In the genomic region with DNA sequence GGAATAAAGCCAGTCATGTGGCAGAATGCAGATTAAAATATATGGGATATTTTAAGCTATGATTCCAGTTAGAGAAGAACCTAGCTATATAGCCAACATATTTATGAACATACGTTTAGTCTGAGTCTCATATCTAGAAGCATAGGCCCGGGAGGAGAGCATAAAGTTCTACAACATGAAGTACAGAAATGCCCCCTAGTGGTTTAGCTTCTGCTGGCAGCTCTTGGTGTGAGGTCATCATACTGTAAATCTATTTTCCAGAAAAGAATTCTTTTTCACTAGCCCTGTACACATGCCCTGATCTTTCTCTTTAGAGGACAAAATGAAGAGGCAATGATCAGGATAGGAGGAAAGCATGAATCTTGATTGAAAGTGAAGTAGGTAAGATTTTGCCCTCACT, we compare ENCODE assay signal across 12 mouse cellular contexts. TPM values are rescaled to one million over a fixed set of nuclear protein-coding genes. Genes with fewer than 3 reads are reported as not detected.
DNase-seq lines count a peak whose midpoint lies in the region; ATAC-seq and TF ChIP-seq lines count a peak whose summit lies in the region.
"Had no signal": no experiment of that assay in that cellular context is flagged by ENCODE, and none has a peak within 500 bp of the region (broad histone marks: within the 10 kb centered on the region; RNA-seq: fewer than 3 reads in every experiment).

No protein-coding gene starts in this region.

- DNase-seq in gastrocnemius, adult 2 months, result no peak
- no peak for DNase-seq in gastrocnemius, postnatal 25 days
- DNase-seq in midbrain, embryonic 14.5 days, result peak; percentile 12
- DNase-seq in c-Kit-positive CD71-positive TER-119-negative erythroid progenitor cells, embryonic 14.5 days (ENCODE audit: low read depth), result peak; percentile 9
- DNase-seq in cerebellum, postnatal 36 days, result no peak
- DNase-seq in urinary bladder, postnatal 14 days (ENCODE audit: low spot score), result no peak
- DNase-seq: cerebellum, adult 9-10 months; gastrocnemius, postnatal 10 days; right cerebral cortex, postnatal 4 days had no signal

- no peaks in the 10 kb centered on the region for H3K27me3 ChIP-seq in midbrain, embryonic 14.5 days (ENCODE audit: control insufficient read depth, insufficient read depth, low read length)
- no peaks in the 10 kb centered on the region for H3K27me3 ChIP-seq in midbrain, embryonic 15.5 days (replicated peaks)

- no peak overlapping the region for H3K27ac ChIP-seq in gastrocnemius, adult 2 months
- no peak overlapping the region for H3K27ac ChIP-seq in midbrain, embryonic 14.5 days (replicated peaks; ENCODE audit: low read depth, low read length)
- no peak overlapping the region for H3K27ac ChIP-seq in midbrain, embryonic 15.5 days
- H3K27ac ChIP-seq: midbrain, embryonic 10.5 days had no signal

- H3K4me2 ChIP-seq in midbrain, embryonic 14.5 days (ENCODE audit: low read length), result no peak overlapping the region
- no peak overlapping the region for H3K4me2 ChIP-seq in midbrain, embryonic 15.5 days

- no peaks in the 10 kb centered on the region for H3K9me3 ChIP-seq in midbrain, embryonic 14.5 days (ENCODE audit: control insufficient read depth, low read length)
- H3K9me3 ChIP-seq in midbrain, embryonic 15.5 days, result no peaks in the 10 kb centered on the region
- H3K9me3 ChIP-seq: midbrain, embryonic 10.5 days had no signal

- H3K4me1 ChIP-seq in midbrain, embryonic 14.5 days (ENCODE audit: control insufficient read depth, insufficient read depth, low read length), result no peaks in the 10 kb centered on the region
- no peaks in the 10 kb centered on the region for H3K4me1 ChIP-seq in midbrain, embryonic 15.5 days
- H3K4me1 ChIP-seq: midbrain, embryonic 10.5 days had no signal

- 54% methylated on average over 2 of the region's 2 CpGs for WGBS in midbrain, embryonic 14.5 days
- 66% methylated on average over 2 of the region's 2 CpGs for WGBS in midbrain, embryonic 15.5 days

- no peak for ATAC-seq in midbrain, embryonic 14.5 days (ENCODE audit: low FRiP score, low TSS enrichment)
- no peak for ATAC-seq in midbrain, embryonic 15.5 days (replicated peaks)
- ATAC-seq in neutrophil, adult 5-6 weeks (ENCODE audit: extremely low read depth, insufficient number of reproducible peaks, low FRiP score, poor library complexity, severe bottlenecking), result peak; percentile 91

- no peak overlapping the region for H3K4me3 ChIP-seq in gastrocnemius, adult 2 months
- no peak overlapping the region for H3K4me3 ChIP-seq in midbrain, embryonic 14.5 days (replicated peaks; ENCODE audit: low read depth, low read length)
- H3K4me3 ChIP-seq in midbrain, embryonic 15.5 days, result no peak overlapping the region
- H3K4me3 ChIP-seq: midbrain, embryonic 10.5 days had no signal

- H3K9ac ChIP-seq in midbrain, embryonic 14.5 days (replicated peaks; ENCODE audit: low read length), result no peak overlapping the region
- H3K9ac ChIP-seq in midbrain, embryonic 15.5 days, result no peak overlapping the region

- peak; percentile 43 for TF ChIP-seq CTCF in gastrocnemius, adult 2 months (IDR thresholded peaks at IDR 0.05)

- no peaks in the 10 kb centered on the region for H3K36me3 ChIP-seq in midbrain, embryonic 14.5 days (ENCODE audit: control insufficient read depth, insufficient read depth, low read length)
- no peaks in the 10 kb centered on the region for H3K36me3 ChIP-seq in midbrain, embryonic 15.5 days (replicated peaks)
- H3K36me3 ChIP-seq: midbrain, embryonic 10.5 days had no signal

- intact Hi-C loops in gastrocnemius, adult 2 months (cut with DNase I), result no loop called here

RNA-seq across cellular contexts. Expression of gene Olfr701, which starts 1.8 kb away (rescaled TPM):
- total RNA-seq in gastrocnemius, adult 2 months (2021), result not detected
- not detected for total RNA-seq in gastrocnemius, postnatal 25 days (2021)
- not detected in 2 replicates for polyA plus RNA-seq in midbrain, embryonic 14.5 days (2014; fragmentation: Nextera tagmentation; extraction: Ambion mirVana)
- polyA plus RNA-seq in midbrain, embryonic 15.5 days (2015; fragmentation: Nextera tagmentation; extraction: Ambion mirVana), result not detected in 2 replicates
- not detected in 2 replicates for total RNA-seq in neutrophil, adult 5-6 weeks (2017)
- total RNA-seq: gastrocnemius, postnatal 10 days had no signal
- polyA plus RNA-seq: midbrain, embryonic 10.5 days had no signal

RNA-seq across cellular contexts. Expression of gene Olfr700, which starts 7.1 kb away (rescaled TPM):
- total RNA-seq in gastrocnemius, adult 2 months (2021), result not detected
- total RNA-seq in gastrocnemius, postnatal 25 days (2021), result not detected
- polyA plus RNA-seq in midbrain, embryonic 14.5 days (2014; fragmentation: Nextera tagmentation; extraction: Ambion mirVana), result not detected in 2 replicates
- not detected in 2 replicates for polyA plus RNA-seq in midbrain, embryonic 15.5 days (2015; fragmentation: Nextera tagmentation; extraction: Ambion mirVana)
- total RNA-seq in neutrophil, adult 5-6 weeks (2017), result not detected in 2 replicates
- total RNA-seq: gastrocnemius, postnatal 10 days had no signal
- polyA plus RNA-seq: midbrain, embryonic 10.5 days had no signal

RNA-seq across cellular contexts. Expression of gene Olfr702, which starts 17.9 kb away (rescaled TPM):
- total RNA-seq in gastrocnemius, adult 2 months (2021), result not detected
- not detected for total RNA-seq in gastrocnemius, postnatal 25 days (2021)
- not detected in 2 replicates for polyA plus RNA-seq in midbrain, embryonic 14.5 days (2014; fragmentation: Nextera tagmentation; extraction: Ambion mirVana)
- not detected in 2 replicates for polyA plus RNA-seq in midbrain, embryonic 15.5 days (2015; fragmentation: Nextera tagmentation; extraction: Ambion mirVana)
- total RNA-seq in neutrophil, adult 5-6 weeks (2017), result not detected in 2 replicates
- total RNA-seq: gastrocnemius, postnatal 10 days had no signal
- polyA plus RNA-seq: midbrain, embryonic 10.5 days had no signal

RNA-seq across cellular contexts. Expression of gene Olfr699, which starts 22.8 kb away (rescaled TPM):
- total RNA-seq in gastrocnemius, adult 2 months (2021), result not detected
- total RNA-seq in gastrocnemius, postnatal 25 days (2021), result not detected
- not detected in 2 replicates for polyA plus RNA-seq in midbrain, embryonic 14.5 days (2014; fragmentation: Nextera tagmentation; extraction: Ambion mirVana)
- polyA plus RNA-seq in midbrain, embryonic 15.5 days (2015; fragmentation: Nextera tagmentation; extraction: Ambion mirVana), result not detected in 2 replicates
- total RNA-seq in neutrophil, adult 5-6 weeks (2017), result 0.12 TPM in 1 of 2 replicates, not detected in the other
- total RNA-seq: gastrocnemius, postnatal 10 days had no signal
- polyA plus RNA-seq: midbrain, embryonic 10.5 days had no signal

RNA-seq across cellular contexts. Expression of gene Olfr703, which starts 27.4 kb away (rescaled TPM):
- total RNA-seq in gastrocnemius, adult 2 months (2021), result not detected
- not detected for total RNA-seq in gastrocnemius, postnatal 25 days (2021)
- not detected in 2 replicates for polyA plus RNA-seq in midbrain, embryonic 14.5 days (2014; fragmentation: Nextera tagmentation; extraction: Ambion mirVana)
- polyA plus RNA-seq in midbrain, embryonic 15.5 days (2015; fragmentation: Nextera tagmentation; extraction: Ambion mirVana), result not detected in 2 replicates
- total RNA-seq in neutrophil, adult 5-6 weeks (2017), result not detected in 2 replicates
- total RNA-seq: gastrocnemius, postnatal 10 days had no signal
- polyA plus RNA-seq: midbrain, embryonic 10.5 days had no signal

Comparison
In these comparisons a context has a peak if more than half of its experiments do, and no peak if none do; other contexts are left out.
1. DNase-seq: peak in midbrain, embryonic 14.5 days (single experiment) and c-Kit-positive CD71-positive TER-119-negative erythroid progenitor cells, embryonic 14.5 days (single experiment); none in gastrocnemius, adult 2 months (single experiment), gastrocnemius, postnatal 25 days (single experiment), cerebellum, postnatal 36 days (0 of 2) and urinary bladder, postnatal 14 days (single experiment).